Mouse (Mus musculus) heart, postnatal 0 days (tissue): ENCODE data around the gene Gna13. TPM values are rescaled to one million over a fixed set of nuclear protein-coding genes. Genes with fewer than 3 reads are reported as not detected.

Source experiments
- ATAC-seq: fragments of 200-750 bp; cut with Nextera tagmentation; 2 replicates; pipeline ENCODE4 v1.8.0; 2017; ENCODE audit warnings: low read depth, moderate number of reproducible peaks, moderate library complexity; ENCODE audit not compliant: insufficient read depth
- DNase-seq: peaks from one replicate; pipeline ENCODE4 v3.0.0-alpha.2; 2016; ENCODE audit warnings: low spot score
- H3K27ac ChIP-seq: fragments of 300-500 bp; sonication (generic); 2 replicates; pipeline ENCODE4 v1.5.1; 2014; ENCODE audit warnings: low read depth, mild to moderate bottlenecking
- H3K27me3 ChIP-seq: fragments of 300-500 bp; sonication (generic); 2 replicates; pipeline ENCODE4 v1.6.1; 2014; ENCODE audit warnings: low read length, mixed read lengths; ENCODE audit not compliant: control insufficient read depth, insufficient read depth
- H3K36me3 ChIP-seq: fragments of 300-500 bp; sonication (generic); replicated peaks from 2 replicates; pipeline ENCODE4 v1.6.1; 2014; ENCODE audit warnings: low read length, mixed read lengths; ENCODE audit not compliant: control insufficient read depth, insufficient read depth
- H3K4me1 ChIP-seq: fragments of 300-500 bp; sonication (generic); 2 replicates; pipeline ENCODE4 v1.6.1; 2014; ENCODE audit warnings: antibody characterized with exemption; ENCODE audit not compliant: control insufficient read depth, insufficient read depth
- H3K4me2 ChIP-seq: fragments of 300-500 bp; sonication (generic); 2 replicates; pipeline ENCODE4 v1.6.1; 2014; ENCODE audit warnings: low read depth, mild to moderate bottlenecking, low read length, moderate library complexity
- H3K4me3 ChIP-seq: fragments of 300-500 bp; sonication (generic); 2 replicates; pipeline ENCODE4 v1.5.1; 2014; ENCODE audit warnings: low read depth, low read length
- H3K9ac ChIP-seq: fragments of 300-500 bp; sonication (generic); replicated peaks from 2 replicates; pipeline ENCODE4 v1.6.1; 2014; ENCODE audit warnings: low read depth, low read length, mixed read lengths
- H3K9me3 ChIP-seq: fragments of 300-500 bp; sonication (generic); replicated peaks from 2 replicates; pipeline ENCODE4 v1.6.1; 2016; ENCODE audit warnings: low read length; ENCODE audit not compliant: control insufficient read depth
- CTCF ChIP-seq: IDR thresholded peaks from 2 replicates; pipeline ENCODE4 v1.5.1; 2016; ENCODE audit warnings: antibody characterized with exemption, control low read depth, low read depth
- EP300 ChIP-seq: IDR thresholded peaks from 2 replicates; pipeline ENCODE4 v1.6.1; 2016; ENCODE audit warnings: antibody characterized with exemption, low read depth
- WGBS: fragments of 180-500 bp; shearing (Covaris S2); extraction: QIAGEN DNeasy Blood & Tissue Kit; methylation state at CpG from one replicate; pipeline ENCODE4 v1.1.7; 2014; 5-methylcytosine and 5-hydroxymethylcytosine counted together
- polyA plus RNA-seq: library from polyadenylated mRNA; unstranded; fragments of >200 nt; fragmentation: Nextera tagmentation; extraction: Ambion mirVana; gene quantifications from 2 replicates; pipeline ENCODE4 v1.2.1, GENCODE M21; 2015
- total RNA-seq: library from RNA; depleted of rRNA; stranded (reverse); fragments of >200 nt; gene quantifications from 2 replicates; pipeline ENCODE4 v1.2.3, GENCODE M21; 2014; ENCODE audit warnings: low replicate concordance

Gene Gna13
- total and polyA plus RNA-seq, 2 experiments from 2014 or later: 28.0 to 42.7 TPM

DNA sequence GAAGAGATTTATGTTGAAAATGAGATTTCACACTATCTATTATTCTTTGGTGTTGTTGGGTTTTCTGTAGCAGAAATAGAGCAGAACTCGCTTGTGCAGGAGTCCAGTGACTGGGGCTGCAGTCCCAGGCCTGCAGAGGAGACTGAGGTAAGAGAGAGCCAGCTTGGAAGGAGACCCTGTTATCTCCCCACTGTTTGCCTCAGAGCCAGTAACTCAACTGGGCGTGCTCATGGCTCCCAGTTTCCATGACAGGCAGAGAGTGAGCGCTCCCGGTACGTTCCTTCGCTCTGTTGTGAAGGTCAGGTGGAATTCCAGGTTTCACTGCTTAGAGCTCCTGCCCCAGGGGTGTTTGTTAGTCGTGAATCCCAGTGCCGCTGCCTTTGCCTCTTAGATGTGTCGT is 30.0 kb downstream of the Gna13 start:
- TF ChIP-seq CTCF (no peak), EP300 (no peak)
- no peak overlapping the region for H3K9ac ChIP-seq
- H3K4me2 ChIP-seq: no peak overlapping the region
- no peaks in the 10 kb centered on the region for H3K27me3 ChIP-seq
- DNase-seq: no peak
- H3K4me1 ChIP-seq: 0 out of 2 replicates have a peak, but pooled peaks cover 6% of the 10 kb centered on the region
- H3K4me3 ChIP-seq: no peak overlapping the region
- H3K9me3 ChIP-seq: no peaks in the 10 kb centered on the region
- no peak overlapping the region for H3K27ac ChIP-seq
- peaks cover 26% of the 10 kb centered on the region for H3K36me3 ChIP-seq
- no peak for ATAC-seq
- 71% methylated on average over 9 of the region's 9 CpGs for WGBS

DNA sequence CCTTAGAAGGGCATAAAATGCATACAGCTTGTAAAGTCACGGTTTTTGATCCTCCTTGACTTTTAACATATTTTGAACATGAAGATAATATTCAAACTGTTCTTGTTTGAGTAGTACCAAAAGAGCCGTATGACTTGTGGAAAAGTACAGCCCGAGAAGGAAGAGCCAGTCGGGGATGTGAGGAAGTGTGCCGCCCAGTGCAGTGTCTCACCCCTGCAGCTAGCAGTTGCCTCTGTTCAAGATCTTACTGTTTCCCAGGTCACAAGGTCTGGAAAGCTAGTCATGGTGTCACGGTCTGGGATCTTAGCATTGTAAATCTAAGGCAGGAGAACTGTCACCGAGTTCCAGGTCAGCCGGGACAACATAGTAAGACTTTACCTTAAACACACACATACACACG is 32.1 kb downstream of the Gna13 start:
- 81% methylated on average over 9 of the region's 9 CpGs for WGBS
- peaks cover 41% of the 10 kb centered on the region for H3K36me3 ChIP-seq
- TF ChIP-seq EP300 (no peak), CTCF (no peak)

DNA sequence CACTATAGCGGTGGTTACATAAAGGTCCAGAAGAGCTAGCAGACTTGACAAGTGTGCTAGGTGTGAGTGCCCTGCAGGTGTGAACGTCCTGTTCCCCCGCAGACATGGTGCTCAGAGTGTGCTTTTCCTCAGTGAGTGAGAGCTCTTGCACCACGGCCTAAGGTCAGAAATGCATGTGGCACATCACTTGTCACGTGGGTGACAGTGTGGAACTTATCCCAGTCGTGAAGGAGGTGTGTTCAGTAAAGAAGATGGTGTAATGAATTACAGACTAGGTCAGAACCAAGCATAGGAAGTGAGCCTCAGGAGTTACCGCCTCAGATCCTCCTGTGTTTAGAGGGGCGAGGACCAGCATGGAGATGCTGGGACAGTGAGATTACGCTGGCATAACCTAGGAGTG is 32.7 kb downstream of the Gna13 start:
- Histone ChIP-seq H3K4me3 (no peak overlapping the region), H3K9ac (no peak overlapping the region), H3K36me3 (peaks cover 45% of the 10 kb centered on the region), H3K27me3 (no peaks in the 10 kb centered on the region), H3K9me3 (no peaks in the 10 kb centered on the region), H3K4me2 (no peak overlapping the region), H3K4me1 (no peaks in the 10 kb centered on the region), H3K27ac (no peak overlapping the region)
- DNase-seq (no peak), ATAC-seq (no peak)
- TF ChIP-seq EP300: no peak
- no peak for TF ChIP-seq CTCF
- 82% methylated on average over 9 of the region's 9 CpGs for WGBS

More for the DNA sequence above, 32.1 kb downstream of the Gna13 start:
- Histone ChIP-seq H3K9me3 (no peaks in the 10 kb centered on the region), H3K4me1 (no peaks in the 10 kb centered on the region), H3K27ac (no peak overlapping the region), H3K4me3 (no peak overlapping the region), H3K4me2 (no peak overlapping the region), H3K27me3 (no peaks in the 10 kb centered on the region), H3K9ac (no peak overlapping the region)
- DNase-seq: no peak
- no peak for ATAC-seq

DNA sequence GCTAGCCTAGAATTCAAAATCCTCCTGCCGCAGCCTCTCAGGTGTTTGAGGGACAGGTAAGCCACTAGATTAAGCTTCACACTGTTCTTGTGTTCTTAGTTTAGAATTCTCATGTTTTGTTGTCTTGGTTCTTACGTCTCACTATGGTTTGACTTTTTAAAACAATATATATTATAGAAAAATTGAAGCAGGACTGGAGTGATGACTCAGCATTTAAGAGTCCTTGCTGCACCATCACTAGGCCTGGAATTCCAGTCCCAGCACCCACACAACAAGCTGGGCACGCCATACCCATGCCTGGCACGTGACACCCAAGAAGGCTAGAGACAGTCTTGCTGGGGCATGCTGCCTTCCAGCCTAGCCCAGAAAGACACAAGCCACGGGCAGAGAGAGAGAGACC is 43.8 kb downstream of the Gna13 start:
- no peak for DNase-seq
- 86% methylated on average over 5 of the region's 5 CpGs for WGBS

DNA sequence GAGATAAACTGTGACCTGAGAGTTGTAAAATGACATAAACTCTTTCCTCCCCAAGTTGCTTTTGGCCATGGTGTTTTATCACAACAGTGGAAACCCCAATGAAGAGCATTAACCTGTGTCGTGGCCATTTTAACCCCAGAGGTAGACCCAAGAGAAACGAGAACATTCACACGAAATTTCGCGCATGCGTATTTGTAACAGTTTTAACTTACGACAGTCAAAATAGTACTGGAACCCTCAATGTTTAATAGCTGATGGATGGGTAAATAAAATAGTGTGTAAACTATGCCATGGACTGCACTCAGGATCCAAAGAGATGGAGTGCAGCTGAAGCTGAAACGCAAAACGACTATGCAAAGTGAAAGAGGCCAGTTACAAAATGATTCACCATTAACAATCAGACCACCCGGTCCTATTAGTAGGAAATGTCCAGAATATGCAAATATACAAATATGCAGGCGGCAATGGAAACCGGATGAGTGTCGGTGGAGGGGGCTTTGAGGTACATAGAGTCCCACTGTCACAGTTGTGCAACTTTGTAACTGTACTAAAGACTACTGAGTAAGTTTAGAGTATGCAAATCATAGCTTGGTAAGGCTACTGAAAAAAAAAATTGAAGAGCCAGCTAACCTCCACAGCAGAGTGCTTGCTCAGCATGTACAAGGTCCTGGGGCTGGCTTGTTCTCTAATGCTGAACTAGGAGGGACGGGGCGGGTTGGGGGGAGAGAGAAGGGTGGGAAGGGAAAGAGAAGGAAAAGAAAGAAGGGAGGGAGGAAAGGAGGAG is 47.8 kb downstream of the Gna13 start:
- no peak for TF ChIP-seq CTCF
- no peak for TF ChIP-seq EP300
- 82% methylated on average over 15 of the region's 15 CpGs for WGBS
- H3K4me1 ChIP-seq: no peaks in the 10 kb centered on the region
- H3K27me3 ChIP-seq: no peaks in the 10 kb centered on the region
- H3K27ac ChIP-seq: no peak overlapping the region
- no peak overlapping the region for H3K9ac ChIP-seq
- H3K9me3 ChIP-seq: no peaks in the 10 kb centered on the region
- no peak overlapping the region for H3K4me3 ChIP-seq
- DNase-seq: no peak
- ATAC-seq: no peak
- H3K36me3 ChIP-seq: no peaks in the 10 kb centered on the region
- no peak overlapping the region for H3K4me2 ChIP-seq

More for the DNA sequence above, 43.8 kb downstream of the Gna13 start:
- Histone ChIP-seq H3K36me3 (no peaks in the 10 kb centered on the region), H3K4me3 (no peak overlapping the region), H3K9me3 (no peaks in the 10 kb centered on the region), H3K27ac (no peak overlapping the region), H3K4me2 (no peak overlapping the region), H3K9ac (no peak overlapping the region), H3K27me3 (no peaks in the 10 kb centered on the region), H3K4me1 (no peaks in the 10 kb centered on the region)
- no peak for ATAC-seq
- no peak for TF ChIP-seq EP300

- no peak within 1 kb of the TSS for H3K4me2 ChIP-seq
- H3K4me1 ChIP-seq: no peaks in the 10 kb centered on the region
- no peak for TF ChIP-seq EP300
- no peak for TF ChIP-seq CTCF
- H3K36me3 ChIP-seq: no peaks in the 10 kb centered on the region
- ATAC-seq (no peak), DNase-seq (no peak)
- no peaks in the 10 kb centered on the region for H3K27me3 ChIP-seq
- 73% methylated on average over 6 of the region's 6 CpGs for WGBS
- H3K9ac ChIP-seq: no peak within 1 kb of the TSS
- no peak within 1 kb of the TSS for H3K27ac ChIP-seq
- no peak within 1 kb of the TSS for H3K4me3 ChIP-seq
- no peaks in the 10 kb centered on the region for H3K9me3 ChIP-seq
These were observed 51.0 kb downstream of the Gna13 start, which contains the start of gene 9930022D16Rik for GRCm38 (mm10) chr11:109413617-109414016. Gene 9930022D16Rik, plus strand, starts transcription at chr11:109413917.
